Mouse (Mus musculus) lung, postnatal 0 days (tissue): ENCODE data around the gene Scfd2.

ENCODE experiments used
- CTCF ChIP-seq: IDR thresholded peaks from 2 replicates; pipeline ENCODE4 v1.5.1; 2016; ENCODE audit warnings: antibody characterized with exemption, mild to moderate bottlenecking
- EP300 ChIP-seq: IDR thresholded peaks from 2 replicates; pipeline ENCODE4 v1.6.1; 2016; ENCODE audit warnings: antibody characterized with exemption, mild to moderate bottlenecking, control low read depth

- TF ChIP-seq CTCF (no peak), EP300 (no peak)
These were observed 246.3 kb downstream of the Scfd2 start for GRCm38 (mm10) chr5:74285289-74285688.
